18 mouse cellular contexts compared by ENCODE assay signal in genomic region chr19:40728732-40729420, GRCm38 (mm10). TPM values are rescaled to one million over a fixed set of nuclear protein-coding genes. Genes with fewer than 3 reads are reported as not detected.
DNase-seq lines count a peak whose midpoint lies in the region; ATAC-seq lines count a peak whose summit lies in the region.
"Had no signal": no experiment of that assay in that cellular context is flagged by ENCODE, and none has a peak within 500 bp of the region (broad histone marks: within the 10 kb centered on the region; RNA-seq: fewer than 3 reads in every experiment).

No protein-coding gene starts in this region.

- no peaks in the 10 kb centered on the region for H3K9me3 ChIP-seq in liver, embryonic 11.5 days (ENCODE audit: control insufficient read depth, low read length)
- H3K9me3 ChIP-seq: heart, embryonic 13.5 days; hindbrain, embryonic 15.5 days; midbrain, embryonic 15.5 days; neural tube, embryonic 12.5 days had no signal

- H3K4me3 ChIP-seq in liver, embryonic 11.5 days (ENCODE audit: low read depth, low read length), result no peak overlapping the region
- H3K4me3 ChIP-seq: erythroblast, embryonic 14.5 days; heart, embryonic 13.5 days; hindbrain, embryonic 15.5 days; midbrain, embryonic 15.5 days; neural tube, embryonic 12.5 days had no signal

- no peaks in the 10 kb centered on the region for H3K27me3 ChIP-seq in liver, embryonic 11.5 days (replicated peaks; ENCODE audit: control insufficient read depth, insufficient read depth, low read length)
- H3K27me3 ChIP-seq: heart, embryonic 13.5 days; hindbrain, embryonic 15.5 days; midbrain, embryonic 15.5 days; neural tube, embryonic 12.5 days had no signal

- DNase-seq in gastrocnemius, adult 18-20 months (ENCODE audit: low spot score), result peak; percentile 47
- DNase-seq in gastrocnemius, postnatal 10 days, result no peak
- DNase-seq in thymus, postnatal 0 days (ENCODE audit: low spot score), result peak; percentile 17
- no peak for DNase-seq in thymus, postnatal 36 days
- DNase-seq in lung, postnatal 10 days, result peak; percentile 63
- DNase-seq in retina, embryonic 14.5 days (ENCODE audit: low spot score), result no peak
- DNase-seq in liver, embryonic 11.5 days (ENCODE audit: low spot score), result no peak
- DNase-seq: cerebellum, postnatal 36 days; kidney, adult 8-10 months; left cerebral cortex, postnatal 4 days; liver, postnatal 0 days; thymus, adult 18-20 months had no signal

- H3K36me3 ChIP-seq in liver, embryonic 11.5 days (ENCODE audit: control insufficient read depth, insufficient read depth, low read length), result no peaks in the 10 kb centered on the region
- H3K36me3 ChIP-seq: heart, embryonic 13.5 days; hindbrain, embryonic 15.5 days; midbrain, embryonic 15.5 days; neural tube, embryonic 12.5 days had no signal

- H3K4me1 ChIP-seq in liver, embryonic 11.5 days (replicated peaks; ENCODE audit: control insufficient read depth, insufficient read depth, low read length), result no peaks in the 10 kb centered on the region
- H3K4me1 ChIP-seq: midbrain, embryonic 15.5 days; neural tube, embryonic 12.5 days had no signal

- ATAC-seq in liver, embryonic 11.5 days (replicated peaks; ENCODE audit: low FRiP score), result no peak
- ATAC-seq: midbrain, embryonic 15.5 days had no signal

- 48% methylated on average over 12 of the region's 12 CpGs for WGBS in liver, embryonic 11.5 days

- H3K4me2 ChIP-seq in liver, embryonic 11.5 days, result no peak overlapping the region
- H3K4me2 ChIP-seq: heart, embryonic 13.5 days; hindbrain, embryonic 15.5 days; midbrain, embryonic 15.5 days; neural tube, embryonic 12.5 days had no signal

- no peak overlapping the region for H3K27ac ChIP-seq in liver, embryonic 11.5 days (ENCODE audit: low read depth, low read length)
- H3K27ac ChIP-seq: heart, embryonic 13.5 days; hindbrain, embryonic 15.5 days; midbrain, embryonic 15.5 days; neural tube, embryonic 12.5 days had no signal

- no peak overlapping the region for H3K9ac ChIP-seq in liver, embryonic 11.5 days (ENCODE audit: low read depth, low read length)
- H3K9ac ChIP-seq: heart, embryonic 13.5 days; hindbrain, embryonic 15.5 days; liver, postnatal 0 days; midbrain, embryonic 15.5 days; neural tube, embryonic 12.5 days had no signal

RNA-seq across cellular contexts. Expression of gene Cc2d2b, which starts 19.7 kb away (rescaled TPM):
- total RNA-seq in gastrocnemius, adult 18-20 months (2021), result not detected
- not detected for total RNA-seq in gastrocnemius, postnatal 10 days (2021)
- 0.10 TPM in 1 of 2 replicates, not detected in the other for polyA plus RNA-seq in thymus, postnatal 0 days (2015; fragmentation: Nextera tagmentation; extraction: Ambion mirVana)
- 3.6 and 5.3 TPM in 2 replicates for polyA plus RNA-seq in liver, embryonic 11.5 days (2014; fragmentation: Nextera tagmentation; extraction: Ambion mirVana)
- total RNA-seq: MEL had no signal
- polyA plus RNA-seq: erythroblast, embryonic 14.5 days; midbrain, embryonic 15.5 days had no signal

Comparison
In these comparisons a context has a peak if more than half of its experiments do, and no peak if none do; other contexts are left out.
1. DNase-seq: peak in gastrocnemius, adult 18-20 months (single experiment), thymus, postnatal 0 days (single experiment) and lung, postnatal 10 days (single experiment); none in gastrocnemius, postnatal 10 days (single experiment), thymus, postnatal 36 days (0 of 2), retina, embryonic 14.5 days (single experiment) and liver, embryonic 11.5 days (single experiment).